Mouse (Mus musculus): ENCODE measurements around the gene Sertad3.

The Sertad3 gene

GRCm38 (mm10) chr7:27460477-27460876 is 13.1 kb upstream of the Sertad3 start:
- in situ Hi-C loops (cut with MboI, MseI): no loop called here

- in situ Hi-C loops (cut with MboI, MseI): no loop called here
Measured at GRCm38 (mm10) chr7:27467648-27468047, 5.9 kb upstream of the Sertad3 start.

- in situ Hi-C loops (cut with MboI, MseI): loop anchor here (10.0 kb wide), 2 partner anchors 843 to 1717 kb away; partner anchors contain the start of genes Hnrnpul1 and Timm50
Measured at GRCm38 (mm10) chr7:27471390-27472120, 2.0 kb upstream of the Sertad3 start.

- in situ Hi-C loops (cut with MboI, MseI): loop anchor here (10.0 kb wide), 2 partner anchors 842 to 1718 kb away; partner anchors contain the start of genes Hnrnpul1 and Timm50
Measured at GRCm38 (mm10) chr7:27472596-27472995, 972 bp upstream of the Sertad3 start.

GRCm38 (mm10) chr7:27473835-27474489 is 394 bp downstream of the Sertad3 start:
- in situ Hi-C loops (cut with MboI, MseI): loop anchor here (10.0 kb wide), 2 partner anchors 841 to 1719 kb away; partner anchors contain the start of genes Hnrnpul1 and Timm50

GRCm38 (mm10) chr7:27474490-27474954 is 954 bp downstream of the Sertad3 start:
- in situ Hi-C loops (cut with MboI, MseI): loop anchor here (10.0 kb wide), 2 partner anchors 840 to 1720 kb away; partner anchors contain the start of genes Hnrnpul1 and Timm50

- in situ Hi-C loops (cut with MboI, MseI): loop anchor here (10.0 kb wide), 2 partner anchors 839 to 1721 kb away; partner anchors contain the start of genes Hnrnpul1 and Timm50
Measured at GRCm38 (mm10) chr7:27475596-27475995, 2.0 kb downstream of the Sertad3 start.

GRCm38 (mm10) chr7:27476098-27476635 is 2.6 kb downstream of the Sertad3 start:
- in situ Hi-C loops (cut with MboI, MseI): loop anchor here (10.0 kb wide), 2 partner anchors 839 to 1721 kb away; partner anchors contain the start of genes Hnrnpul1 and Timm50

GRCm38 (mm10) chr7:27478561-27478960 is 5.0 kb downstream of the Sertad3 start:
- in situ Hi-C loops (cut with MboI, MseI): loop anchor here (10.0 kb wide), 2 partner anchors 836 to 1724 kb away; partner anchors contain the start of genes Hnrnpul1 and Timm50

GRCm38 (mm10) chr7:27479750-27480149 is 6.2 kb downstream of the Sertad3 start:
- in situ Hi-C loops (cut with MboI, MseI): loop anchor here (10.0 kb wide), 2 partner anchors 835 to 1725 kb away; partner anchors contain the start of genes Hnrnpul1 and Timm50

GRCm38 (mm10) chr7:27480506-27480905 is 6.9 kb downstream of the Sertad3 start:
- in situ Hi-C loops (cut with MboI, MseI): no loop called here

GRCm38 (mm10) chr7:27480927-27481626 is 7.5 kb downstream of the Sertad3 start:
- in situ Hi-C loops (cut with MboI, MseI): no loop called here

GRCm38 (mm10) chr7:27481627-27481969 is 8.0 kb downstream of the Sertad3 start:
- in situ Hi-C loops (cut with MboI, MseI): no loop called here

GRCm38 (mm10) chr7:27483860-27484259 is 10.3 kb downstream of the Sertad3 start:
- in situ Hi-C loops (cut with MboI, MseI): no loop called here

- in situ Hi-C loops (cut with MboI, MseI): no loop called here
Measured at GRCm38 (mm10) chr7:27486102-27486769, 12.7 kb downstream of the Sertad3 start.

- in situ Hi-C loops (cut with MboI, MseI): no loop called here
Measured at GRCm38 (mm10) chr7:27486770-27487697, 13.5 kb downstream of the Sertad3 start, which contains the start of gene Sertad1. Sertad1 (plus strand) TSS chr7:27486910.

GRCm38 (mm10) chr7:27487740-27488268 is 14.2 kb downstream of the Sertad3 start:
- in situ Hi-C loops (cut with MboI, MseI): no loop called here

GRCm38 (mm10) chr7:27489270-27489869 is 15.8 kb downstream of the Sertad3 start:
- in situ Hi-C loops (cut with MboI, MseI): no loop called here

GRCm38 (mm10) chr7:27490227-27490542 is 16.6 kb downstream of the Sertad3 start:
- in situ Hi-C loops (cut with MboI, MseI): no loop called here

All from T-helper 2 cell (primary cell).